Mouse (Mus musculus) macrophage (primary cell): ENCODE data around the gene Lsm2. TPM values are rescaled to one million over a fixed set of nuclear protein-coding genes. Genes with fewer than 3 reads are reported as not detected.
A peak's percentile ranks its signal among the peaks of the same experiment; 100 is the strongest.
"Not testable (repeated sequence)": the region's sequence is repeated elsewhere in the genome, so short reads cannot be mapped to it uniquely, and the experiment has no call there.

Experiments used
- H3K27ac ChIP-seq: fragments of 350-480 bp; formaldehyde crosslinking; 2 replicates; pipeline ENCODE4 v1.9.0; 2021
- H3K36me3 ChIP-seq: fragments of 350-480 bp; formaldehyde crosslinking; 2 replicates; pipeline ENCODE4 v1.9.0; 2021; ENCODE audit errors: inconsistent target
- H3K4me3 ChIP-seq: fragments of 350-480 bp; formaldehyde crosslinking; 2 replicates; pipeline ENCODE4 v1.9.0; 2021; ENCODE audit errors: inconsistent target
- H3K79me2 ChIP-seq: fragments of 350-480 bp; formaldehyde crosslinking; 2 replicates; pipeline ENCODE4 v1.9.0; 2021; ENCODE audit errors: inconsistent target
- WGBS: methylation state at CpG from one replicate; pipeline ENCODE4 v1.1.7; 2026; ENCODE audit warnings: inconsistent platforms; ENCODE audit not compliant: missing documents; 5-methylcytosine and 5-hydroxymethylcytosine counted together
- polyA plus RNA-seq: library from polyadenylated mRNA; stranded (reverse); fragments of 250-400 nt; gene quantifications from 3 replicates; pipeline ENCODE4 v1.2.4, GENCODE M21; 2018; ENCODE audit warnings: inconsistent platforms

Gene Lsm2
- polyA plus RNA-seq, 1 experiment from 2014 or later = 52.8 TPM

GRCm38 (mm10) chr17:34950514-34951455, 30.9 kb upstream of the Lsm2 start:
- H3K27ac ChIP-seq = peak overlapping the region; percentile 81; the same call in 1 of the 2 replicates
- H3K4me3 ChIP-seq = peak overlapping the region; percentile 98
- H3K36me3 ChIP-seq = peaks cover 12% of the 10 kb centered on the region; the same call in 1 of the 2 replicates
- H3K79me2 ChIP-seq = peaks cover 13% of the 10 kb centered on the region
- 44% methylated on average over 10 of the region's 10 CpGs for WGBS

- WGBS = under 1% methylated on average over 29 of the region's 29 CpGs
- peak overlapping the region; percentile 81 for H3K27ac ChIP-seq
- peak overlapping the region; percentile 98 for H3K4me3 ChIP-seq
- peaks cover 12% of the 10 kb centered on the region; the same call in 1 of the 2 replicates for H3K36me3 ChIP-seq
- peaks cover 13% of the 10 kb centered on the region for H3K79me2 ChIP-seq
Observed at GRCm38 (mm10) chr17:34951636-34952377, 29.9 kb upstream of the Lsm2 start.

- H3K4me3 ChIP-seq = peak overlapping the region; percentile 98
- peaks cover 13% of the 10 kb centered on the region for H3K79me2 ChIP-seq
- H3K36me3 ChIP-seq = peaks cover 12% of the 10 kb centered on the region; the same call in 1 of the 2 replicates
- under 1% methylated on average over 21 of the region's 23 CpGs for WGBS
- H3K27ac ChIP-seq = peak overlapping the region; percentile 81
Observed at GRCm38 (mm10) chr17:34952378-34953040, 29.2 kb upstream of the Lsm2 start.

GRCm38 (mm10) chr17:34953258-34953657, 28.4 kb upstream of the Lsm2 start:
- Histone ChIP-seq H3K79me2 (peaks cover 13% of the 10 kb centered on the region), H3K4me3 (no peak overlapping the region), H3K27ac (0 out of 2 replicates have a peak overlapping the region, but pooled peaks have one; percentile 81), H3K36me3 (peaks cover 12% of the 10 kb centered on the region; the same call in 1 of the 2 replicates)
- 60% methylated on average over 3 of the region's 3 CpGs for WGBS

GRCm38 (mm10) chr17:34953904-34954303, 27.8 kb upstream of the Lsm2 start:
- WGBS = 94% methylated on average over 3 of the region's 4 CpGs
- H3K36me3 ChIP-seq = peaks cover 12% of the 10 kb centered on the region; the same call in 1 of the 2 replicates
- peaks cover 13% of the 10 kb centered on the region for H3K79me2 ChIP-seq
- no peak overlapping the region for H3K4me3 ChIP-seq
- no peak overlapping the region for H3K27ac ChIP-seq

- Histone ChIP-seq H3K36me3 (peaks cover 7% of the 10 kb centered on the region; the same call in 1 of the 2 replicates), H3K27ac (no peak overlapping the region), H3K4me3 (no peak overlapping the region), H3K79me2 (peaks cover 13% of the 10 kb centered on the region)
- 89% methylated on average over 4 of the region's 4 CpGs for WGBS
Observed at GRCm38 (mm10) chr17:34954831-34955230, 26.8 kb upstream of the Lsm2 start.

- no peak overlapping the region for H3K4me3 ChIP-seq
- 84% methylated on average over 3 of the region's 3 CpGs for WGBS
- no peak overlapping the region for H3K27ac ChIP-seq
- no peaks in the 10 kb centered on the region for H3K36me3 ChIP-seq
- peaks cover 13% of the 10 kb centered on the region for H3K79me2 ChIP-seq
Observed at GRCm38 (mm10) chr17:34955884-34956283, 25.8 kb upstream of the Lsm2 start.

GRCm38 (mm10) chr17:34956340-34956739, 25.3 kb upstream of the Lsm2 start:
- Histone ChIP-seq H3K36me3 (no peaks in the 10 kb centered on the region), H3K27ac (no peak overlapping the region), H3K4me3 (no peak overlapping the region), H3K79me2 (peaks cover 10% of the 10 kb centered on the region)
- 45% methylated on average over 1 of the region's 1 CpGs for WGBS

- H3K36me3 ChIP-seq, H3K27ac ChIP-seq, H3K4me3 ChIP-seq, H3K79me2 ChIP-seq: not testable (repeated sequence)
- WGBS = no CpG with 5 or more reads among the region's 40 CpGs
Observed at GRCm38 (mm10) chr17:34957291-34957690, 24.4 kb upstream of the Lsm2 start.

- H3K27ac ChIP-seq, H3K36me3 ChIP-seq, H3K4me3 ChIP-seq, H3K79me2 ChIP-seq: not testable (repeated sequence)
- WGBS = 37% methylated on average over 2 of the region's 40 CpGs
Observed at GRCm38 (mm10) chr17:34957966-34958365, 23.7 kb upstream of the Lsm2 start.

- H3K79me2 ChIP-seq, H3K27ac ChIP-seq, H3K4me3 ChIP-seq, H3K36me3 ChIP-seq: not testable (repeated sequence)
- 4% methylated on average over 4 of the region's 47 CpGs for WGBS
Observed at GRCm38 (mm10) chr17:34958734-34959129, 22.9 kb upstream of the Lsm2 start.

GRCm38 (mm10) chr17:34959130-34959778, 22.4 kb upstream of the Lsm2 start, which contains the start of gene Hspa1b:
Hspa1b (minus strand) TSS chr17:34959238.
- WGBS = 0% methylated on average over 19 of the region's 32 CpGs
- not testable (repeated sequence) for H3K36me3 ChIP-seq, H3K79me2 ChIP-seq
- H3K27ac ChIP-seq = peak within 1 kb of the TSS; percentile 73
- peak within 1 kb of the TSS; percentile 43 for H3K4me3 ChIP-seq

- Histone ChIP-seq H3K4me3 (peak overlapping the region; percentile 43), H3K79me2 (no peaks in the 10 kb centered on the region), H3K36me3 (no peaks in the 10 kb centered on the region), H3K27ac (peak overlapping the region; percentile 73)
- WGBS = 22% methylated on average over 12 of the region's 12 CpGs
Observed at GRCm38 (mm10) chr17:34959881-34960515, 21.7 kb upstream of the Lsm2 start.
